Mouse (Mus musculus) midbrain, embryonic 12.5 days (tissue): ENCODE measurements around the gene Pdx1. TPM values are rescaled to one million over a fixed set of nuclear protein-coding genes. Genes with fewer than 3 reads are reported as not detected.

ENCODE experiments used
- ATAC-seq: fragments of 200-750 bp; cut with Nextera tagmentation; 2 replicates; pipeline ENCODE4 v1.8.0; 2017; ENCODE audit warnings: low read depth, moderate TSS enrichment, moderate library complexity; ENCODE audit not compliant: low FRiP score
- H3K27ac ChIP-seq: fragments of 300-500 bp; sonication (generic); replicated peaks from 2 replicates; pipeline ENCODE4 v1.5.1; 2016; ENCODE audit warnings: mild to moderate bottlenecking
- H3K27me3 ChIP-seq: fragments of 300-500 bp; sonication (generic); 2 replicates; pipeline ENCODE4 v1.6.1; 2016; ENCODE audit warnings: mild to moderate bottlenecking
- H3K36me3 ChIP-seq: fragments of 300-500 bp; sonication (generic); 2 replicates; pipeline ENCODE4 v1.6.1; 2016
- H3K4me1 ChIP-seq: fragments of 300-500 bp; sonication (generic); 2 replicates; pipeline ENCODE4 v1.6.1; 2016
- H3K4me2 ChIP-seq: fragments of 300-500 bp; sonication (generic); replicated peaks from 2 replicates; pipeline ENCODE4 v1.6.1; 2016; ENCODE audit warnings: mild to moderate bottlenecking, moderate library complexity
- H3K4me3 ChIP-seq: fragments of 300-500 bp; sonication (generic); 2 replicates; pipeline ENCODE4 v1.5.1; 2016; ENCODE audit warnings: mild to moderate bottlenecking
- H3K9ac ChIP-seq: fragments of 300-500 bp; sonication (generic); replicated peaks from 2 replicates; pipeline ENCODE4 v1.6.1; 2016; ENCODE audit warnings: mild to moderate bottlenecking, moderate library complexity
- H3K9me3 ChIP-seq: fragments of 300-500 bp; sonication (generic); 2 replicates; pipeline ENCODE4 v1.6.1; 2016; ENCODE audit warnings: mild to moderate bottlenecking
- WGBS: fragments of 180-500 bp; shearing (Covaris S2); methylation state at CpG from one replicate; pipeline ENCODE4 v1.1.7; 2016; 5-methylcytosine and 5-hydroxymethylcytosine counted together
- polyA plus RNA-seq: library from polyadenylated mRNA; unstranded; fragments of >200 nt; fragmentation: Nextera tagmentation; extraction: Ambion mirVana; gene quantifications from 2 replicates; pipeline ENCODE4 v1.2.1, GENCODE M21; 2016

The Pdx1 gene
- polyA plus RNA-seq, 1 experiment from 2014 or later: not detected

DNA sequence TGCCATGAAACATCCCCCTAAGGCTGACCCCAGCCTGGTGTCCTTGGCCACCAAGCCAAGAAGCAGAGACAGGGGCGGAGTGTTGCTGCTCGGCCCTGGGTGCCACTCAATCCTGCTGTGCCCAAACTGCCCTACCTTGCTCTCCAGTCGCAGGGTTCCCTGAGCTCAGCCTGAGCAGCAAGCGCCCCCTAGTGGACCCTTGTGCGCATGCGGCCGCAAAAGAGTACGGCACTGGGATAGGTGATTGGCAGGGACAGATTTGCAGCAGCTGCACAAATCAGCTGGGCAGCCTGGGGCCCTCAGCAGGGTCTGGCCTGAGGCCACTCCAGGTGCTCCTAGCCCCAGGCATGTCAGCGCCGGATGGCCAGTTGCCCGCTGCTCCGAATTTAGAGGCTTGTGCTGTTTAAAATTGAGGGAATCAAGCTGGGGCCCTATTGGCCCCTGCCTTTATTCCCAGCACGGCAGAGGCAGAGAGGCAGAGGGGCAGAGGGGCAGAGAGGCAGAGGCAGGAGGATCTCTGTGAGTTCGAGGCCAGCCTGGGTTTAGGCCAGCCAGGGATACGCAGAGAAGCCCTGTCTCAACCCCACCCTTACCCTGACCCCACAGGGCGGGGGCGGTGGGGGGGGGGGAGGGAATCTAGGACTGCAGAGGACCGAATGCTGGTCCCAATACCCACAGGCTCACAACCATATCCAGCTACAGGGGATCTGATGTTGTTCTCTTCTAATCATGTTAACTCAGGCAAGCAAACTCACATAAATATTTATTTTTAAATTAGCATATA, 23.6 kb downstream of the Pdx1 start:
- Histone ChIP-seq H3K36me3 (no peaks in the 10 kb centered on the region), H3K27ac (no peak overlapping the region), H3K27me3 (peaks cover 73% of the 10 kb centered on the region), H3K4me1 (peaks cover 3% of the 10 kb centered on the region; the same call in 1 of the 2 replicates), H3K9me3 (no peaks in the 10 kb centered on the region), H3K4me2 (no peak overlapping the region), H3K9ac (no peak overlapping the region), H3K4me3 (no peak overlapping the region)
- WGBS: 22% methylated on average over 18 of the region's 18 CpGs
- peak; percentile 84 for ATAC-seq

GRCm38 (mm10) chr5:147294121-147294520, 24.4 kb downstream of the Pdx1 start:
- Histone ChIP-seq H3K27me3 (peaks cover 81% of the 10 kb centered on the region), H3K9ac (no peak overlapping the region), H3K4me1 (peaks cover 3% of the 10 kb centered on the region; the same call in 1 of the 2 replicates), H3K4me3 (no peak overlapping the region), H3K36me3 (no peaks in the 10 kb centered on the region), H3K27ac (no peak overlapping the region), H3K4me2 (no peak overlapping the region), H3K9me3 (no peaks in the 10 kb centered on the region)
- WGBS: 13% methylated on average over 20 of the region's 20 CpGs
- ATAC-seq: no peak

DNA sequence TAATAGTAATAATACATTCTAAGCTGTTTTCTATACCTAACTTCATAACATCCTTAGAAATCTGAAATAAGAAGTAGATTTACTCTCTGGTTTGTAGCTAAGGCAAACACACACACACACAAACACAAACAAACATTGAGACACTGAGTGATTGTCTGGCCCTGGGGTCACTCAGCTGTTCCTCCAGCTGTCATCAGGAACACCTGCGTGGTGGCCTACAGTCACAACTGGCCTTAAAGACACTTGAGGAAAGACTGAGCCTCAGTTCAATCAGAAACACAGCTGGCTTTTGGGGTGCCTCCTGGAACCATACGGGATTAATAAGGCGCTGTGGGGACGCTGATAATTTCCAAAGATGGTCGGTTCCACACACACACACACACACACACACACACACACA, 27.5 kb downstream of the Pdx1 start:
- no peak for ATAC-seq
- H3K9ac ChIP-seq: no peak overlapping the region
- no peak overlapping the region for H3K4me2 ChIP-seq
- H3K9me3 ChIP-seq: no peaks in the 10 kb centered on the region
- peaks cover 98% of the 10 kb centered on the region for H3K27me3 ChIP-seq
- H3K36me3 ChIP-seq: no peaks in the 10 kb centered on the region
- peaks cover 13% of the 10 kb centered on the region; the same call in 1 of the 2 replicates for H3K4me1 ChIP-seq
- no peak overlapping the region for H3K4me3 ChIP-seq
- H3K27ac ChIP-seq: no peak overlapping the region
- WGBS: 59% methylated on average over 5 of the region's 5 CpGs

- Histone ChIP-seq H3K36me3 (no peaks in the 10 kb centered on the region), H3K9ac (no peak overlapping the region), H3K27me3 (peaks cover 98% of the 10 kb centered on the region), H3K27ac (no peak overlapping the region), H3K4me3 (peak overlapping the region; percentile 16), H3K9me3 (no peaks in the 10 kb centered on the region), H3K4me2 (peak overlapping the region; percentile 44), H3K4me1 (peaks cover 10% of the 10 kb centered on the region; the same call in 1 of the 2 replicates)
- WGBS: under 1% methylated on average over 40 of the region's 41 CpGs
- peak; percentile 68; the same call in 1 of the 2 replicates for ATAC-seq
These were observed 29.7 kb downstream of the Pdx1 start for GRCm38 (mm10) chr5:147299255-147300000.

DNA sequence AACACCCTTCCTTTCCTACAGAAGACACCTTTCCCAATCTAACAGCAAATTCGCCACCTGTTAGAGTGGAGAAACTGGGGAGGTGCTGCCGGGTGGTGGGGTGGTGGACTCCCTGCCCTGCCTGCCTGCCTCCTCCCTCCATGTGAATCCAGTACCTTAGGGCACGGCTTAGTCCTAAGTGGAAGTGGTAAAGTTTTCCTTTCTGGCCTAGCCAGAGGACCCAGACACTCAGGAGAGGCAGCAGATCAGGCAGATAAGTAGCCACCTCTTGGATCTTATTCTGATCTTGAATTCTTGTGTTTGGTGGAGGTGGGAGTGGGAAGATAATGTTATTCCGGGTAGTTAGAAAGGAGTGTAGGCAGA, 30.2 kb downstream of the Pdx1 start:
- no peak overlapping the region for H3K27ac ChIP-seq
- H3K27me3 ChIP-seq: peaks cover 98% of the 10 kb centered on the region
- H3K4me3 ChIP-seq: peak overlapping the region; percentile 16; the same call in 1 of the 2 replicates
- 1% methylated on average over 4 of the region's 4 CpGs for WGBS
- ATAC-seq: no peak
- peaks cover 14% of the 10 kb centered on the region; the same call in 1 of the 2 replicates for H3K4me1 ChIP-seq
- no peaks in the 10 kb centered on the region for H3K36me3 ChIP-seq
- peak overlapping the region; percentile 44 for H3K4me2 ChIP-seq
- no peaks in the 10 kb centered on the region for H3K9me3 ChIP-seq
- no peak overlapping the region for H3K9ac ChIP-seq

DNA sequence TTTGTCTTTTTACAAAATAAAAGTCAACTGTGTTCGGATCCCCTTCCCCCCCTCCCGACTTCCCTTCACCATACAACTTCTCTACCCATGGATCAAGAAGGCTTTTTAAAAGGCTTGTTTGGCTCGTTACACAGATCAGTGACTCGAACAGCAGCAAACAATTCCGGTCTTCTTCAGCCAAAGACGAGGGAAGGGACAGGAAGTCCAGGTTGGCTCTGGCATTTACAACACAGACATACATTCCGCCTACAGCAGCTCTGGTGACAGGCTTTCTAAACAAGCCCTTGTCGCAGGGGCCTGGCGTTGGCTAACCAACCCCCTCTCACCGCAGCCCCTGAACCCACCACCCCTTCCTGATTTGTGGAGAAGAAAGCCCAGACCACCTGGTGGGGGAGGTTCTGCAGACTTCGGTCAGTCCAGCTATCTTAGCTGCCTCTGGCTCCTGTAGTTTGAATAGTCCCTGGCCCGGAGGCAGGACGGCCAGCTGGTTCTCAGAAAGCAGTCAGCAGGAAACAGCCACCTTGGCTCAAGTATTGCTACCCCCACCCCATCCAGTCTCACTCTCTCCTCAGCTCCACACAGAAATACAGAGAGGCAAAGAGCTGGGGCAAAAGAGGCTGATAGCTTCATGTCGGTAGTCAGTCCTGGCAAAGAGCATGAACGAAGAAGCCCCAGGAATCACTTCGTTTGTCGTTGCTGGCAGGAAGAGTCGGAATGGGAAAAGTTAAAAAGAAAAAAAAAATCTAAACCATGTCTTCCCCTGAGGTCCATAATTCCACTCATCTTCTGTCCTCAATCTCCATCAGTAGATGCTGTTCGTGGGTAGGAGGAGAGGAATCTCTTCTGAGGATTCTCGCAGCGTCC, 31.4 kb downstream of the Pdx1 start:
- WGBS: under 1% methylated on average over 21 of the region's 21 CpGs
- Histone ChIP-seq H3K4me1 (peaks cover 14% of the 10 kb centered on the region; the same call in 1 of the 2 replicates), H3K27me3 (peaks cover 98% of the 10 kb centered on the region), H3K9me3 (no peaks in the 10 kb centered on the region), H3K4me2 (no peak overlapping the region), H3K36me3 (no peaks in the 10 kb centered on the region), H3K27ac (no peak overlapping the region), H3K4me3 (no peak overlapping the region), H3K9ac (no peak overlapping the region)
- ATAC-seq: no peak

DNA sequence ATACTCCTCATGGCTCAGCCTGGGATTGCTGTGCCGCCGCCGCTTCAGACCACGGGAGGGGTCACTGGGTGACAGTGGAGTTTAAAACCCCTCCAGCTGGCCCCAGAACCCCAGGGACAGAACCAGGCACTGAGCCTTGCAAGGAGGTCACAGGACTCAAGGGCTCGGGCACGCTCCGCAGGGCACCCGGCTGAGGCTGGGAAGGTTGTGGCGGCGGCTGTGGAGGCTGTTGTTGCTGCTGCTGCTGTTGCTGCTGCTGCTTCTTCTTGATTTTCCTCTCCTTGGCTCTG, 32.0 kb downstream of the Pdx1 start:
- H3K27ac ChIP-seq: no peak overlapping the region
- H3K9ac ChIP-seq: no peak overlapping the region
- peaks cover 100% of the 10 kb centered on the region for H3K27me3 ChIP-seq
- under 1% methylated on average over 10 of the region's 10 CpGs for WGBS
- H3K4me3 ChIP-seq: no peak overlapping the region
- no peaks in the 10 kb centered on the region for H3K36me3 ChIP-seq
- no peaks in the 10 kb centered on the region for H3K9me3 ChIP-seq
- H3K4me2 ChIP-seq: no peak overlapping the region
- no peak for ATAC-seq
- H3K4me1 ChIP-seq: peaks cover 18% of the 10 kb centered on the region; the same call in 1 of the 2 replicates

GRCm38 (mm10) chr5:147302141-147302540, 32.4 kb downstream of the Pdx1 start:
- Histone ChIP-seq H3K9ac (no peak overlapping the region), H3K4me2 (no peak overlapping the region), H3K4me1 (peaks cover 18% of the 10 kb centered on the region; the same call in 1 of the 2 replicates), H3K27ac (no peak overlapping the region), H3K36me3 (no peaks in the 10 kb centered on the region), H3K4me3 (no peak overlapping the region), H3K9me3 (no peaks in the 10 kb centered on the region), H3K27me3 (peaks cover 100% of the 10 kb centered on the region)
- 3% methylated on average over 8 of the region's 8 CpGs for WGBS
- ATAC-seq: no peak

GRCm38 (mm10) chr5:147302746-147303400, 33.1 kb downstream of the Pdx1 start:
- H3K36me3 ChIP-seq: no peaks in the 10 kb centered on the region
- no peak for ATAC-seq
- WGBS: 4% methylated on average over 13 of the region's 13 CpGs
- H3K9me3 ChIP-seq: no peaks in the 10 kb centered on the region
- H3K4me3 ChIP-seq: no peak overlapping the region
- peaks cover 100% of the 10 kb centered on the region for H3K27me3 ChIP-seq
- H3K4me1 ChIP-seq: peaks cover 18% of the 10 kb centered on the region; the same call in 1 of the 2 replicates
- H3K27ac ChIP-seq: no peak overlapping the region
- H3K4me2 ChIP-seq: no peak overlapping the region
- no peak overlapping the region for H3K9ac ChIP-seq

DNA sequence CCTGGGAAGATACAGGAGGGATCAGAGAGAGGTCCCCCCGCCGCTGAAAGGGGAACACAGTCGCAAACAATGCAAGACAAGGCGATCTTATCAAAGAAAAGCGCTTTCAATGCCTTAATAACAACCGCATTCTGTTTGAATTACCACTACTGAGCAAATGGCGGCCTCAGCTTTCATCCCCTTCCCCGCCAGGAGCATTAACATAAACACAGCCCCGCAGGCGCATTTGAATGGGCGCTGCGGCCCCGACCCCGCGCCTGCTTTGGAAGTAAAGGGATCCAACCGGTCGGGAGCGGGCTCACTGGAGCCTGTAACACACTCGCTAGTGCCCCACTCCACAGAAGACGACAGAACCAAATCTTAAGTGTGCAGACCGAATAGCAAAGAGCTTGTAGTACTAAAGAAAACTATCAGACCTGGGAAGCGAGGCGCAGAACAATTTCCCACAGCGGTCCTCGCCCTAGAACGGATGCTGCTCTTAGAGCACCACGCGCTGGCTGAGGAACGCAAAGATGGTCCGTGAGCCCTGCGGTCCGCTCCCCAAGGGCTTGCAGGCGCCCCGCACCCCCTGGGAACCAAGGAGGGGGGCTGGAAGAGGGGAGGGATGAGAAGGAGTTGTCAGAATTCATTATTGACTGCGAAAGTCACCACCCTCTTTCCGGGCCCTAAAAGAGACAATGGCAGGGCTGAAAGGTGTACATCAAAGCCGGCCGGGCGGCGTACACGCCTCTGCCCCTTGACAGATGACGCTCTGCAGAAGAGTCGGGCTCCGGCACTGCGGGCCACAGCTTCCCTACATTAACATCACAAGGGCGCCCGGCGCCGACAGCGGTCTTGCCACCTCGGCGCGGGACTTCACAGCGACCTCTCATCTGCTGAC, 34.8 kb downstream of the Pdx1 start:
- Histone ChIP-seq H3K4me3 (peak overlapping the region; percentile 20), H3K27ac (no peak overlapping the region), H3K27me3 (peaks cover 100% of the 10 kb centered on the region), H3K36me3 (no peaks in the 10 kb centered on the region), H3K9me3 (no peaks in the 10 kb centered on the region), H3K4me1 (peaks cover 15% of the 10 kb centered on the region; the same call in 1 of the 2 replicates), H3K9ac (no peak overlapping the region), H3K4me2 (peak overlapping the region; percentile 9; the same call in 1 of the 2 replicates)
- 0 out of 2 replicates have a peak, but pooled peaks have one; percentile 28 for ATAC-seq
- under 1% methylated on average over 54 of the region's 54 CpGs for WGBS
